Mouse (Mus musculus): ENCODE results near the gene Pcare.

DNA sequence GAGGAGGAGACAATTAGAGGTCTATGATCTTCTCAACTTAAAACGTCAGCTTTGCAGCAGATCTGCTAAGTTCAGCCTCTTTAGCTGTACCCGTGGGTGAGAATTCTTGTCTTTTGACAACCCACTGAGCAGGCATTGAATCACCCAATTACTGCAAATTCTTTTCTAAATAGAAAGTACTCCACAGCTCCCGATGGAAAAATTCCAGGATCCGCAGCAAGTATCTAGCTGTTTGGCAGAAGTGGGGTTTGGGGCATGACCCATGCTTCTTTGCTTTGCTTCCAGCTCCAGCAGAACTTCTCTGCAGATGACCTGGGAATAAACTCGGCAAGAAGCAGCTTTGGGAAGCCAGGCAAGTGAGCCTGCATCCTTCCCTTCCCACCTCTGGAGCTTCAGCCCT lies 9.8 kb downstream of the Pcare start:
- TF ChIP-seq CTCF (IDR thresholded peaks at IDR 0.05) (no peak), EP300 (IDR thresholded peaks at IDR 0.05) (no peak)
